Mouse (Mus musculus): Measurements from ENCODE around the gene Ankrd9. TPM values are rescaled to one million over a fixed set of nuclear protein-coding genes. Genes with fewer than 3 reads are reported as not detected.

Ankrd9 gene
- polyA plus RNA-seq, 1 experiment: 34.8 TPM

DNA sequence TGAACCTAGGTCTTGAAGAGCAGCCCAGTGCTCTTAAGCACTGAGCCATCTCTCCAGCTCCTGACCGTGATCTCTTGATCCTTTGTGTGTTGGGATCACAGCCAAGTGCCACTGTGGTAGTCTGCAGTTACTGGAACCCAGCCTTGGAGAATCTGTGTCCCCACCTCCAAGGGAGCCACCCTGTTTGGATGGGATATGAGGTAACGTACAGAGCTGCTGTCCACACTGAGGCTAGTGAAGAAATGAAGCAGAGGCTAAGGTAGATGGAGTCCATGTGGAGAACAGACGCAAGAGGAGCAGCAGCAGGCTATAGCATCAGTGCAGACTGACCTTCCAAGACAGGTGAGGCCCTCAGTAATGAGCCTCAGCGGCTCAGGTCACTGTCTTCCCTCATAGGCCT is 5.0 kb downstream of the Ankrd9 start:
- H3K27ac ChIP-seq (ENCODE audit: insufficient read depth, low read length): no peak overlapping the region
- H3K4me1 ChIP-seq (ENCODE audit: control insufficient read depth, insufficient read depth, low read length): no peaks in the 10 kb centered on the region
- H3K4me3 ChIP-seq (ENCODE audit: insufficient read depth, low read length): no peak overlapping the region
- TF ChIP-seq POLR2A (IDR thresholded peaks at IDR 0.05; ENCODE audit: extremely low read depth, insufficient read depth, low read length) (no peak), CTCF (IDR thresholded peaks at IDR 0.05; ENCODE audit: extremely low read depth, insufficient read depth, low read length) (no peak)

- H3K4me3 ChIP-seq (ENCODE audit: insufficient read depth, low read length): no peak overlapping the region
- H3K4me1 ChIP-seq (ENCODE audit: control insufficient read depth, insufficient read depth, low read length): no peaks in the 10 kb centered on the region
- TF ChIP-seq CTCF (IDR thresholded peaks at IDR 0.05; ENCODE audit: extremely low read depth, insufficient read depth, low read length) (no peak), POLR2A (IDR thresholded peaks at IDR 0.05; ENCODE audit: extremely low read depth, insufficient read depth, low read length) (no peak)
- no peak overlapping the region for H3K27ac ChIP-seq (ENCODE audit: insufficient read depth, low read length)
These were observed 6.9 kb downstream of the Ankrd9 start for GRCm38 (mm10) chr12:110971972-110972371.

DNA sequence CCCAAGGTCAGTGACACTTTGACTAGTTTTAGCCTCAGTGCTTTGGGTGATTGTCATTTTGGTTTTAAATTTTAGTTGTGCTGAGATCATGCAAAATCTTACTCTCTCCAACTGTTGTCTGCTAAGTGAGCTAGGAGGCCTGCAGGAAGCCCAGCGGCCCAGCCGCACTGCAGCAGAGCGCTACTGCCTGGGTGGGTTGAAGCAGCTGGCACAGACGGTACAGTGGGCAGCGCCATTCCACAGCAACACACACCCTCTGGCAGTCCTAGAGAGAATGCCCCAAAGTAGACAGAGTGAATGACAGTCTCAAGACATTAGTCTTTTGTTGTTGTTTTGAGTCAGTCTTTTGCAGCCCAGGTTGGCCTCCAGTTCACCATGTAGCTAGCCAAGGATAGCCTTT is 8.4 kb downstream of the Ankrd9 start:
- TF ChIP-seq POLR2A (IDR thresholded peaks at IDR 0.05; ENCODE audit: extremely low read depth, insufficient read depth, low read length) (no peak), CTCF (IDR thresholded peaks at IDR 0.05; ENCODE audit: extremely low read depth, insufficient read depth, low read length) (no peak)
- H3K4me1 ChIP-seq (ENCODE audit: control insufficient read depth, insufficient read depth, low read length): no peaks in the 10 kb centered on the region
- H3K27ac ChIP-seq (ENCODE audit: insufficient read depth, low read length): no peak overlapping the region
- no peak overlapping the region for H3K4me3 ChIP-seq (ENCODE audit: insufficient read depth, low read length)

DNA sequence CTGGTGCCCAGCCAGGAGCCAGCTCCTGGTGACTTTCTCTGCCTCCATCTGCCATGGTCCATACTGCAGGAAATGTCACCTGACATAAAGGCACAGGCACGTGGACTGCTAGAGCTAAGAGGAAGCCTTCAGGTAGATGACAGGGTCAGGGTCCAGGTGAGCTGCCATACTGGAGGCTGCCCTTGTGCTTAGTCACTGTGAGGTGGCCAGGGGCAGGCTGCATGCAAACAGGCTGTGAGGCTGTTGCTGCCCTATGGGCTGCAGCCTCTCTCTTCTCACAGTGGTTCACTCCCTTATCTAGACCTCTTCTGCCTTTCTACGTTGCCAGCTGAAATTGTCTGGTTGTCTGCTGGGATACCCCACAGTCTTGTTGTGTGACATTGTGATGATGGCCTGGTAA is 11.7 kb downstream of the Ankrd9 start:
- H3K4me3 ChIP-seq (ENCODE audit: insufficient read depth, low read length): no peak overlapping the region
- no peak for TF ChIP-seq CTCF (IDR thresholded peaks at IDR 0.05; ENCODE audit: extremely low read depth, insufficient read depth, low read length)
- no peak for TF ChIP-seq POLR2A (IDR thresholded peaks at IDR 0.05; ENCODE audit: extremely low read depth, insufficient read depth, low read length)
- no peaks in the 10 kb centered on the region for H3K4me1 ChIP-seq (ENCODE audit: control insufficient read depth, insufficient read depth, low read length)
- H3K27ac ChIP-seq (ENCODE audit: insufficient read depth, low read length): no peak overlapping the region

DNA sequence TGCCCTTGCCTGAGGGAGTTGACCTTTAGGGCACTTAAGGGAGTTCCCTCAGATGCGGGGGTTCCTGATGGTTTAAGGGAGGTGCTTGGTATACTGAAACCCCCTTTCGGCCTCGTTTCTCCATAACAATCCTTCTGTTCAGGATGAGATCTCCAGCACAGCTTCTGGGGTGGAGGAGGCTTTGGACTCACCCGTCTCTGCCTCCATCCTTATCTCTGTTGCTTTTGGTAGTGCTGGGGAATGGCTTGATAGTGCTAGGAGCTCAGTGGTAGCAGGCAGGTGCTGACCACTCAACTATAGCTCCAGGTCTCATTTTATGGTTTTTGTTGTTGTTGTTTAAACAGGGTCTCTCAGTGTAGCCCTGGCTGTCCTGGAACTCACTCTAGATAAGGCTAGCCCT is 12.8 kb downstream of the Ankrd9 start:
- H3K4me3 ChIP-seq (ENCODE audit: insufficient read depth, low read length): no peak overlapping the region
- no peaks in the 10 kb centered on the region for H3K4me1 ChIP-seq (ENCODE audit: control insufficient read depth, insufficient read depth, low read length)
- no peak overlapping the region for H3K27ac ChIP-seq (ENCODE audit: insufficient read depth, low read length)
- no peak for TF ChIP-seq CTCF (IDR thresholded peaks at IDR 0.05; ENCODE audit: extremely low read depth, insufficient read depth, low read length)
- no peak for TF ChIP-seq POLR2A (IDR thresholded peaks at IDR 0.05; ENCODE audit: extremely low read depth, insufficient read depth, low read length)

DNA sequence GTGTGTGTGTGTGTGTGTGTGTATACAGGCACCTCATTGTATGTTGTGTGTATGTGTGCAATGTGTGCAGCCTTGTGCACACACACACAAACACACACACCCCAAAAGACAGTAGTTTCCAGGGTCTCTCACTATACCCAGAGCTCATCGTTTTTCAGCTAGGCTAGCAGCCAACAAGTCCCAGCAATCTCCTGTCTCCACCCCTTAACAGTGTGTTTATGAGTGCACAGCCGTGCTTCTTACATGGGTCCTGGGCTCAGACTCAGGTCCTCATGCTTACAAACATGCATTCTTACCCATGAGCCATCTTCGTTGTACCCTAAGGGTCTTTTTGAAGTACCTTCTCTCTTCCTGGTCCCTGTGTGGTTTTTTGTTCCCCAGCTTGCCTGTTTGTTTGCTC is 13.3 kb downstream of the Ankrd9 start:
- Histone ChIP-seq H3K4me1 (ENCODE audit: control insufficient read depth, insufficient read depth, low read length) (no peaks in the 10 kb centered on the region), H3K27ac (ENCODE audit: insufficient read depth, low read length) (no peak overlapping the region), H3K4me3 (ENCODE audit: insufficient read depth, low read length) (no peak overlapping the region)
- TF ChIP-seq POLR2A (IDR thresholded peaks at IDR 0.05; ENCODE audit: extremely low read depth, insufficient read depth, low read length): no peak
- TF ChIP-seq CTCF (IDR thresholded peaks at IDR 0.05; ENCODE audit: extremely low read depth, insufficient read depth, low read length): no peak

DNA sequence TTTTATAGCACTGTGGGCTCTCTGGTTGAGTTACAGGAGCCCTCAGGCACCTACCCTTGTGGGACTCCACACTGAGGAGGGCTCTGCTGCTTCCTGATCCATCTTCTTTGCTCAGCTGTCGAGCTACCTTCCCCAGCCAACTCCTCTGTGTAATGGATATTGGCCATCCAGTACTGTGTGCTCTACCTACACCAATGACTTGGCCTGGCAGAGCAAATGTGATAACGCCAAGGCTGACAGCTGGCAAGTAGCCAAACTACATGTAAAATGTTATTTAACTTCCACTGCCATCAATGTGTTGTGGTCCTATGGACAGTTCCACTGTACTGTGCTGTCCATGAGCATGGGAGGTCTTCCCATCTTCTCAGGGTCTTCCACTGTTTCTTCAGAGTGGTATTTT is 16.9 kb downstream of the Ankrd9 start:
- Histone ChIP-seq H3K4me1 (ENCODE audit: control insufficient read depth, insufficient read depth, low read length) (no peaks in the 10 kb centered on the region), H3K4me3 (ENCODE audit: insufficient read depth, low read length) (no peak overlapping the region), H3K27ac (ENCODE audit: insufficient read depth, low read length) (no peak overlapping the region)
- TF ChIP-seq POLR2A (IDR thresholded peaks at IDR 0.05; ENCODE audit: extremely low read depth, insufficient read depth, low read length) (no peak), CTCF (IDR thresholded peaks at IDR 0.05; ENCODE audit: extremely low read depth, insufficient read depth, low read length) (no peak)

DNA sequence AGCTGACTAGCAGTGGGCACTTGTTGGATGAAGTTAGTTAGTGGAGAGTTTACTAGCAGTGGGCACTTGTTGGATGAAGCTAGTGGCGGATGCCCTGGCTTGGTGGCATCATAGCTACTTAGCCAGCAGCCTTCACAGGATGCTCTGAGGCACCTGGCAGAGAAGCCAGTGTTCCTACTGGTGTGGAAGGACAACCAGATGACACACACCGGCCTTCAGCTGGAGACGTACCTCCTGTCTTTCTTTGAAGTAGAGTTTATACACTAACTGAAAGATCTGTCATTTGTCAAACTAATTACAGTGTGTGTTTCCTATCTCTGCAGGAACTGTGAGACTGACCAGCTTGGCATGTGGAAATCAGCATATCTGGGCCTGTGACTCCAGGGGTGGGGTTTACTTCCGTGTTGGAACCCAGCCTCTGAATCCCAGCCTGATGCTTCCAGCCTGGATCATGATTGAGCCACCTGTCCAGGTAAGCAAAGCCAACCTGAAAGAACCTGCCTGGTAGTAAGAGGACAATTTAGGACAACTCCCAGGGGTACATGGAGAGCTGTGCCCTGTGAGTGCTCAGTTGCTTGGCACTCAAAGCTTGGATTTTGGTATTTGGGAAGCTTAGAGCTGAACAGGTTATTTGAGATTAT is 24.4 kb downstream of the Ankrd9 start:
- Histone ChIP-seq H3K27ac (ENCODE audit: insufficient read depth, low read length) (no peak overlapping the region), H3K4me3 (ENCODE audit: insufficient read depth, low read length) (no peak overlapping the region)
- TF ChIP-seq CTCF (IDR thresholded peaks at IDR 0.05; ENCODE audit: extremely low read depth, insufficient read depth, low read length): no peak
- TF ChIP-seq POLR2A (IDR thresholded peaks at IDR 0.05; ENCODE audit: extremely low read depth, insufficient read depth, low read length): no peak

GRCm38 (mm10) chr12:110953900-110954299 is 24.9 kb downstream of the Ankrd9 start:
- Histone ChIP-seq H3K4me3 (ENCODE audit: insufficient read depth, low read length) (no peak overlapping the region), H3K27ac (ENCODE audit: insufficient read depth, low read length) (no peak overlapping the region), H3K4me1 (ENCODE audit: control insufficient read depth, insufficient read depth, low read length) (no peaks in the 10 kb centered on the region)
- no peak for TF ChIP-seq CTCF (IDR thresholded peaks at IDR 0.05; ENCODE audit: extremely low read depth, insufficient read depth, low read length)
- no peak for TF ChIP-seq POLR2A (IDR thresholded peaks at IDR 0.05; ENCODE audit: extremely low read depth, insufficient read depth, low read length)

More for the DNA sequence above, 24.4 kb downstream of the Ankrd9 start:
- no peaks in the 10 kb centered on the region for H3K4me1 ChIP-seq (ENCODE audit: control insufficient read depth, insufficient read depth, low read length)

DNA sequence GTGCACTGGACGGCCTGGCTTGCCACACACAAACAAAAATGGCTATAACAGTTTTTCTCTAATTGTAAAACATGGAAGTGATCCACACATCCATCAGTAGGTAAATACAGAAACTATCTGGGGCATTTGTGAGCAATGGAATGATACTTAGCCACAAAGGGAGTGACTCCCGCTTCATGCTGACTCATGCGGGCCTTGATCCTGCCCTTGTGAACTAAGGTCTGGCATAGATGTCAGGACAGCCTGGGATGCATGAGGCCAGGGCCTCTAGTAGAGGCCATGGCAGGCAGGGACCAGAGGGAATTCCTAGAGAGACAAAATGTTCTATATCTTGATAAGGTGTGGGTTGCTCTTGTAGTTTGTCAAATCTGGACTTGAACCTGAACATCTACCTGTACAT is 25.4 kb downstream of the Ankrd9 start:
- Histone ChIP-seq H3K4me3 (ENCODE audit: insufficient read depth, low read length) (no peak overlapping the region), H3K27ac (ENCODE audit: insufficient read depth, low read length) (no peak overlapping the region), H3K4me1 (ENCODE audit: control insufficient read depth, insufficient read depth, low read length) (no peaks in the 10 kb centered on the region)
- TF ChIP-seq CTCF (IDR thresholded peaks at IDR 0.05; ENCODE audit: extremely low read depth, insufficient read depth, low read length): no peak
- TF ChIP-seq POLR2A (IDR thresholded peaks at IDR 0.05; ENCODE audit: extremely low read depth, insufficient read depth, low read length): no peak

Data from cortical plate, adult 2 months (tissue).